Mouse (Mus musculus) ES-Bruce4 (cell line): ENCODE measurements at regions not wholly inside any gene's neighbourhood (a gene's known extent, or its start where the extent isn't known, plus 50 kb on each side); places are given as distances from the start of the nearest gene placed in this dataset.

ENCODE experiments used
- CTCF ChIP-seq: IDR thresholded peaks from one replicate; pipeline ENCODE4 v1.8.1; 2011; ENCODE audit warnings: low read depth, low read length
- EP300 ChIP-seq: IDR thresholded peaks from 2 replicates; pipeline ENCODE4 v1.6.1; 2011; ENCODE audit warnings: low read depth, low read length; ENCODE audit not compliant: insufficient read depth
- POLR2A ChIP-seq: IDR thresholded peaks from one replicate; pipeline ENCODE4 v1.8.1; 2011; ENCODE audit warnings: low read length; ENCODE audit not compliant: insufficient read depth

GRCm38 (mm10) chr15:36688051-36688754 is 319.4 kb downstream of the Zfp706 start:
- TF ChIP-seq POLR2A, result no peak
- TF ChIP-seq CTCF, result no peak
- TF ChIP-seq EP300, result peak; percentile 74; the same call in 1 of the 2 replicates
